Mouse (Mus musculus) bone marrow macrophage, adult 2 months (primary cell): ENCODE measurements around the gene Kcnq5. TPM values are rescaled to one million over a fixed set of nuclear protein-coding genes. Genes with fewer than 3 reads are reported as not detected.
"Not testable (repeated sequence)": the region's sequence is repeated elsewhere in the genome, so short reads cannot be mapped to it uniquely, and the experiment has no call there.

Experiments used
- H3K27ac ChIP-seq: 2 replicates; pipeline ENCODE4 v1.5.1; 2012; ENCODE audit warnings: low read depth, low read length; ENCODE audit not compliant: insufficient read depth
- H3K4me1 ChIP-seq: 2 replicates; pipeline ENCODE4 v1.6.1; 2012; ENCODE audit warnings: low read length; ENCODE audit not compliant: control insufficient read depth, insufficient read depth
- H3K4me3 ChIP-seq: 2 replicates; pipeline ENCODE4 v1.5.1; 2012; ENCODE audit warnings: mild to moderate bottlenecking, low read length, moderate library complexity; ENCODE audit not compliant: insufficient read depth
- CTCF ChIP-seq: IDR thresholded peaks from 2 replicates; pipeline ENCODE4 v1.5.1; 2012; ENCODE audit warnings: low read depth, mild to moderate bottlenecking, low read length, moderate library complexity
- POLR2A ChIP-seq: IDR thresholded peaks from 2 replicates; pipeline ENCODE4 v1.6.1; 2012; ENCODE audit warnings: mild to moderate bottlenecking, low read depth, low read length, borderline replicate concordance
- polyA plus RNA-seq: library from polyadenylated mRNA; stranded (reverse); fragments of >200 nt; gene quantifications from 2 replicates; pipeline ENCODE4 v1.2.4, GENCODE M21; 2012; ENCODE audit not compliant: missing spikeins, insufficient read depth, insufficient read length

The Kcnq5 gene
- polyA plus RNA-seq, 1 experiment: not detected

GRCm38 (mm10) chr1:21391138-21391671 is 570.5 kb downstream of the Kcnq5 start:
- no peak overlapping the region for H3K27ac ChIP-seq
- TF ChIP-seq CTCF: no peak
- TF ChIP-seq POLR2A: no peak

GRCm38 (mm10) chr1:21383256-21383655 is 578.5 kb downstream of the Kcnq5 start, which contains the start of gene Khdc1b:
Gene Khdc1b, plus strand, starts transcription at chr1:21383556.
- Histone ChIP-seq H3K4me1 (no peaks in the 10 kb centered on the region), H3K4me3 (no peak within 1 kb of the TSS), H3K27ac (no peak within 1 kb of the TSS)
- TF ChIP-seq POLR2A (no peak), CTCF (no peak)

More at GRCm38 (mm10) chr1:21391138-21391671, 570.5 kb downstream of the Kcnq5 start:
- Histone ChIP-seq H3K4me3 (no peak overlapping the region), H3K4me1 (no peaks in the 10 kb centered on the region)

GRCm38 (mm10) chr1:21368031-21368430 is 593.7 kb downstream of the Kcnq5 start, which contains the start of gene Khdc1c:
Gene Khdc1c, plus strand, starts transcription at chr1:21368331.
- not testable (repeated sequence) for H3K27ac ChIP-seq, H3K4me3 ChIP-seq, H3K4me1 ChIP-seq

GRCm38 (mm10) chr1:21349341-21349740 is 612.4 kb downstream of the Kcnq5 start, which contains the start of gene Khdc1a:
Gene Khdc1a, plus strand, starts transcription at chr1:21349641.
- Histone ChIP-seq H3K4me3 (no peak within 1 kb of the TSS), H3K4me1 (no peaks in the 10 kb centered on the region), H3K27ac (no peak within 1 kb of the TSS)
- TF ChIP-seq CTCF: no peak
- TF ChIP-seq POLR2A: no peak
